Mouse (Mus musculus): ENCODE measurements at regions not wholly inside any gene's neighbourhood (a gene's known extent, or its start where the extent isn't known, plus 50 kb on each side); places are given as distances from the start of the nearest gene placed in this dataset.

DNA sequence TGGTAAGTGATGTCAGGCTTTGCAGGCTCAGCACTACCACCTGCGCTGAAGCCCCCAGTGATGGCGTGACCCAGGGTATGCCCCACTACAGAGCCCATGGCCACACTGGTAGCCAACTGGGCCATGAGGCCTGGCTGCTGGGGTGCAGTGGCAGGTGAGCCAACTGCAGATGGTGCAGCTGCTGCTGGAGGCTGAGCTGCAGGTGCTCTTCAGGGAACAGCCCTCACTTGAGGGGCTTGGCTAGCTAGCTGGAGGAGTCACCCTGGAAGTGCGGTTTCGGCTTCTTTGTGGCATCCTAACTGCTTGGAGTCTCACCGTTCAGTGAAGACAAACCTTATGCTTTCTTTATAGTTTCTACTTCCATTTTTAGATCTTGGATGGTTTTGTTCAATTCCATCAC is 1714.9 kb upstream of the Impad1 start:
- peaks cover under 1% of the 10 kb centered on the region; the same call in 1 of the 2 replicates for H3K4me1 ChIP-seq (ENCODE audit: control insufficient read depth, insufficient read depth, low read length)
- H3K4me3 ChIP-seq (ENCODE audit: insufficient read depth, low read length): no peak overlapping the region
- no peak overlapping the region for H3K27ac ChIP-seq (ENCODE audit: insufficient read depth, low read depth, low read length)
- TF ChIP-seq CTCF (IDR thresholded peaks at IDR 0.05; ENCODE audit: low read depth, low read length) (no peak), POLR2A (IDR thresholded peaks at IDR 0.05; ENCODE audit: borderline replicate concordance, low read depth, low read length) (no peak)

Measured in bone marrow macrophage, adult 2 months (primary cell).